Mouse (Mus musculus): ENCODE results near the gene Iars2. TPM values are rescaled to one million over a fixed set of nuclear protein-coding genes. Genes with fewer than 3 reads are reported as not detected.
A peak's percentile ranks its signal among the peaks of the same experiment; 100 is the strongest.

The Iars2 gene
- 23.6 and 26.7 TPM in 2 replicates for polyA plus RNA-seq (2012; rRNA removed)
- polyA plus RNA-seq (2014; fragmentation: Nextera tagmentation; extraction: Ambion mirVana) = 29.0 and 33.4 TPM in 2 replicates

- peak; percentile 82 for DNase-seq (ENCODE audit: low spot score)
- Histone ChIP-seq H3K4me3 (replicated peaks; ENCODE audit: low read length) (peak within 1 kb of the TSS; percentile 98), H3K27ac (replicated peaks; ENCODE audit: low read depth, low read length) (peak within 1 kb of the TSS; percentile 93), H3K27me3 (ENCODE audit: control insufficient read depth, insufficient read depth, low read length) (no peaks in the 10 kb centered on the region), H3K9ac (ENCODE audit: low read depth, low read length, severe bottlenecking) (peak within 1 kb of the TSS; percentile 89), H3K9me3 (ENCODE audit: control insufficient read depth, low read length) (no peaks in the 10 kb centered on the region), H3K4me1 (ENCODE audit: control insufficient read depth, insufficient read depth, low read length) (peaks cover 15% of the 10 kb centered on the region), H3K36me3 (ENCODE audit: control insufficient read depth, insufficient read depth, low read length) (peaks cover 29% of the 10 kb centered on the region), H3K4me2 (replicated peaks; ENCODE audit: low read depth, low read length, severe bottlenecking) (peak within 1 kb of the TSS; percentile 72)
- WGBS = under 1% methylated on average over 68 of the region's 76 CpGs
- peak; percentile 90 for ATAC-seq (ENCODE audit: low FRiP score, low read depth)
- peak; percentile 83; the same call in 1 of the 2 replicates for TF ChIP-seq POLR2A (IDR thresholded peaks at IDR 0.05; ENCODE audit: borderline replicate concordance, extremely low read depth, insufficient read depth, insufficient read length)
These were observed at the start of gene Iars2 for GRCm38 (mm10) chr1:185328721-185329610. TSS of gene Iars2 (minus strand) at chr1:185329396.

- Histone ChIP-seq H3K4me3 (replicated peaks; ENCODE audit: low read length) (no peak overlapping the region), H3K4me1 (ENCODE audit: control insufficient read depth, insufficient read depth, low read length) (no peaks in the 10 kb centered on the region), H3K27ac (replicated peaks; ENCODE audit: low read depth, low read length) (no peak overlapping the region), H3K27me3 (ENCODE audit: control insufficient read depth, insufficient read depth, low read length) (no peaks in the 10 kb centered on the region), H3K4me2 (replicated peaks; ENCODE audit: low read depth, low read length, severe bottlenecking) (no peak overlapping the region), H3K36me3 (ENCODE audit: control insufficient read depth, insufficient read depth, low read length) (peaks cover 94% of the 10 kb centered on the region), H3K9me3 (ENCODE audit: control insufficient read depth, low read length) (no peaks in the 10 kb centered on the region), H3K9ac (ENCODE audit: low read depth, low read length, severe bottlenecking) (no peak overlapping the region)
- TF ChIP-seq POLR2A (IDR thresholded peaks at IDR 0.05; ENCODE audit: borderline replicate concordance, extremely low read depth, insufficient read depth, insufficient read length) = no peak
- no peak for ATAC-seq (ENCODE audit: low FRiP score, low read depth)
- WGBS = 94% methylated on average over 2 of the region's 2 CpGs
- no peak for DNase-seq (ENCODE audit: low spot score)
These were observed 48.2 kb upstream of the Iars2 start for GRCm38 (mm10) chr1:185377429-185377828.

- H3K4me2 ChIP-seq (replicated peaks; ENCODE audit: low read depth, low read length, severe bottlenecking) = no peak overlapping the region
- no peaks in the 10 kb centered on the region for H3K27me3 ChIP-seq (ENCODE audit: control insufficient read depth, insufficient read depth, low read length)
- no peak overlapping the region for H3K9ac ChIP-seq (ENCODE audit: low read depth, low read length, severe bottlenecking)
- DNase-seq (ENCODE audit: low spot score) = no peak
- H3K9me3 ChIP-seq (ENCODE audit: control insufficient read depth, low read length) = no peaks in the 10 kb centered on the region
- no peaks in the 10 kb centered on the region for H3K4me1 ChIP-seq (ENCODE audit: control insufficient read depth, insufficient read depth, low read length)
- no peak overlapping the region for H3K27ac ChIP-seq (replicated peaks; ENCODE audit: low read depth, low read length)
- H3K36me3 ChIP-seq (ENCODE audit: control insufficient read depth, insufficient read depth, low read length) = peaks cover 97% of the 10 kb centered on the region
- TF ChIP-seq POLR2A (IDR thresholded peaks at IDR 0.05; ENCODE audit: borderline replicate concordance, extremely low read depth, insufficient read depth, insufficient read length) = no peak
- ATAC-seq (ENCODE audit: low FRiP score, low read depth) = no peak
- no peak overlapping the region for H3K4me3 ChIP-seq (replicated peaks; ENCODE audit: low read length)
These were observed 47.2 kb upstream of the Iars2 start for GRCm38 (mm10) chr1:185376390-185376789.

GRCm38 (mm10) chr1:185369979-185370378, 40.8 kb upstream of the Iars2 start:
- ATAC-seq (ENCODE audit: low FRiP score, low read depth) = no peak
- no peak for DNase-seq (ENCODE audit: low spot score)
- no peak for TF ChIP-seq POLR2A (IDR thresholded peaks at IDR 0.05; ENCODE audit: borderline replicate concordance, extremely low read depth, insufficient read depth, insufficient read length)
- H3K4me2 ChIP-seq (replicated peaks; ENCODE audit: low read depth, low read length, severe bottlenecking) = no peak overlapping the region
- no peaks in the 10 kb centered on the region for H3K9me3 ChIP-seq (ENCODE audit: control insufficient read depth, low read length)
- no peak overlapping the region for H3K4me3 ChIP-seq (replicated peaks; ENCODE audit: low read length)
- H3K4me1 ChIP-seq (ENCODE audit: control insufficient read depth, insufficient read depth, low read length) = peaks cover 10% of the 10 kb centered on the region
- no peak overlapping the region for H3K9ac ChIP-seq (ENCODE audit: low read depth, low read length, severe bottlenecking)
- H3K27me3 ChIP-seq (ENCODE audit: control insufficient read depth, insufficient read depth, low read length) = no peaks in the 10 kb centered on the region
- H3K36me3 ChIP-seq (ENCODE audit: control insufficient read depth, insufficient read depth, low read length) = peaks cover 71% of the 10 kb centered on the region
- H3K27ac ChIP-seq (replicated peaks; ENCODE audit: low read depth, low read length) = no peak overlapping the region
- WGBS = 95% methylated on average over 6 of the region's 6 CpGs

- Histone ChIP-seq H3K27me3 (ENCODE audit: control insufficient read depth, insufficient read depth, low read length) (no peaks in the 10 kb centered on the region), H3K27ac (replicated peaks; ENCODE audit: low read depth, low read length) (no peak overlapping the region), H3K9ac (ENCODE audit: low read depth, low read length, severe bottlenecking) (no peak overlapping the region), H3K4me3 (replicated peaks; ENCODE audit: low read length) (no peak overlapping the region), H3K36me3 (ENCODE audit: control insufficient read depth, insufficient read depth, low read length) (peaks cover 51% of the 10 kb centered on the region), H3K9me3 (ENCODE audit: control insufficient read depth, low read length) (no peaks in the 10 kb centered on the region), H3K4me1 (ENCODE audit: control insufficient read depth, insufficient read depth, low read length) (peaks cover 20% of the 10 kb centered on the region), H3K4me2 (replicated peaks; ENCODE audit: low read depth, low read length, severe bottlenecking) (no peak overlapping the region)
- no peak for DNase-seq (ENCODE audit: low spot score)
- 81% methylated on average over 6 of the region's 6 CpGs for WGBS
- no peak for TF ChIP-seq POLR2A (IDR thresholded peaks at IDR 0.05; ENCODE audit: borderline replicate concordance, extremely low read depth, insufficient read depth, insufficient read length)
- ATAC-seq (ENCODE audit: low FRiP score, low read depth) = no peak
These were observed 38.2 kb upstream of the Iars2 start for GRCm38 (mm10) chr1:185367383-185367782.

Measured in limb, embryonic 14.5 days (tissue).